Mouse (Mus musculus): Measurements from ENCODE around the gene AU041133.

DNA sequence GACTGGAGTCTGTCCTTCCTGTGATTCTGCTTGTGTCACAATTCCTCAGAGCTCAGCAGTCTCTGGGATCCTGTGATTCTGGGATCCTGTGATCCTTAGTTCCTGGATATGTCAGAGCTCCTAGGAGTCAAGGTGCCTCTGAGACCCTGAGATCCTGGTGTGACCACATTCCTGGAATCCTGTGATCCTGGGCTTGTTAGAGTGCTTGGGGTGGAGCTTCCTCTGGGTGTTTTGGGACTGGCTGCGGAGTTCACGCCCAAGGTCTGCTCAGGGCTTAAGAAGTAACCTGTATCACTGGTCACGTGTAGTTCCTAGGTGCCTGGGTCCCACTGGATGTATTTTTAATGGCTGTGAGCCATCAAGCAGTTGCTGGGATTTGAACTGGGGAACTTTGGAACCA lies 10.6 kb upstream of the AU041133 start:
- TF ChIP-seq CTCF (IDR thresholded peaks at IDR 0.05; ENCODE audit: extremely low read depth, insufficient read depth, insufficient read length, insufficient replicate concordance) = no peak
- TF ChIP-seq POLR2A (IDR thresholded peaks at IDR 0.05; ENCODE audit: low read depth, low read length) = no peak
